Mouse (Mus musculus): Measurements from ENCODE around the gene 6330403K07Rik. TPM values are rescaled to one million over a fixed set of nuclear protein-coding genes. Genes with fewer than 3 reads are reported as not detected.
A peak's percentile ranks its signal among the peaks of the same experiment; 100 is the strongest.

Gene 6330403K07Rik
- 10 to 100 TPM in 1 of 2 experiments, 1 to 10 TPM in 1; 7.8 to 13.8 TPM for total RNA-seq (2021)
- polyA plus RNA-seq (2012; rRNA removed) = 7.4 and 9.2 TPM in 2 replicates
- long read RNA-seq, transcript 6330403K07Rik-201 (2 exons, 1,494 nt) = major isoform, 13 of 13 reads
- long read RNA-seq, partial matches to known transcripts = 0 of 13 reads
- long read RNA-seq, other reads (novel, unspliced or antisense) = 0 of 13 reads

GRCm38 (mm10) chr11:71033163-71033761, at the start of gene 6330403K07Rik:
Gene 6330403K07Rik, minus strand, starts transcription at chr11:71033513.
- peak; percentile 24 for DNase-seq

- DNase-seq = no peak
These were observed 43.0 kb upstream of the 6330403K07Rik start for GRCm38 (mm10) chr11:71076342-71076741.

GRCm38 (mm10) chr11:71052554-71052953, 19.2 kb upstream of the 6330403K07Rik start:
- DNase-seq = peak; percentile 11

- peak; percentile 59 for DNase-seq
These were observed 6.4 kb upstream of the 6330403K07Rik start for GRCm38 (mm10) chr11:71039526-71040298.

GRCm38 (mm10) chr11:71032491-71033162, 686 bp downstream of the 6330403K07Rik start:
- DNase-seq = no peak

GRCm38 (mm10) chr11:71032070-71032469, 1.2 kb downstream of the 6330403K07Rik start:
- no peak for DNase-seq

GRCm38 (mm10) chr11:71029403-71030118, 3.8 kb downstream of the 6330403K07Rik start:
- DNase-seq = no peak

GRCm38 (mm10) chr11:71028280-71028679, 5.0 kb downstream of the 6330403K07Rik start:
- DNase-seq = peak; percentile 18

GRCm38 (mm10) chr11:71019201-71020068, 13.9 kb downstream of the 6330403K07Rik start, which contains the start of the genes Mis12 and Derl2:
Gene Mis12, plus strand, starts transcription at chr11:71019611.
Gene Derl2, minus strand, starts transcription at chr11:71019841.
- peak; percentile 99 for DNase-seq

- DNase-seq = no peak
These were observed 14.7 kb downstream of the 6330403K07Rik start for GRCm38 (mm10) chr11:71018416-71019200.

- no peak for DNase-seq
These were observed 16.3 kb downstream of the 6330403K07Rik start for GRCm38 (mm10) chr11:71017051-71017450.

GRCm38 (mm10) chr11:71012743-71013142, 20.6 kb downstream of the 6330403K07Rik start:
- DNase-seq = peak; percentile 17

GRCm38 (mm10) chr11:71008321-71008720, 25.0 kb downstream of the 6330403K07Rik start:
- peak; percentile 59 for DNase-seq

- DNase-seq = no peak
These were observed 25.5 kb downstream of the 6330403K07Rik start for GRCm38 (mm10) chr11:71007831-71008230.

GRCm38 (mm10) chr11:71007026-71007425, 26.3 kb downstream of the 6330403K07Rik start:
- peak; percentile 66 for DNase-seq

- DNase-seq = no peak
These were observed 28.3 kb downstream of the 6330403K07Rik start for GRCm38 (mm10) chr11:71005046-71005445.

- peak; percentile 98 for DNase-seq
These were observed 29.0 kb downstream of the 6330403K07Rik start, which contains the start of gene Dhx33 for GRCm38 (mm10) chr11:71004316-71004773. Gene Dhx33, minus strand, starts transcription at chr11:71004437.

- no peak for DNase-seq
These were observed 29.6 kb downstream of the 6330403K07Rik start for GRCm38 (mm10) chr11:71003611-71004315.

- no peak for DNase-seq
These were observed 32.1 kb downstream of the 6330403K07Rik start for GRCm38 (mm10) chr11:71001167-71001566.

All from adrenal gland, adult 2 months (tissue).